Mouse (Mus musculus): Measurements from ENCODE around the gene Aldh3b1. TPM values are rescaled to one million over a fixed set of nuclear protein-coding genes. Genes with fewer than 3 reads are reported as not detected.

Aldh3b1 gene
- polyA plus RNA-seq, 1 experiment = 7.0 TPM

- Histone ChIP-seq H3K27ac (ENCODE audit: insufficient read depth, low read length) (no peak overlapping the region), H3K4me3 (replicated peaks; ENCODE audit: insufficient read depth, low read depth, low read length) (peak overlapping the region; percentile 33), H3K27me3 (ENCODE audit: control insufficient read depth, insufficient read depth, low read length) (no peaks in the 10 kb centered on the region), H3K4me1 (ENCODE audit: control insufficient read depth, insufficient read depth, low read length) (peaks cover under 1% of the 10 kb centered on the region; the same call in 1 of the 2 replicates)
- no peak for DNase-seq
- TF ChIP-seq POLR2A (IDR thresholded peaks at IDR 0.05; ENCODE audit: borderline replicate concordance, insufficient read depth, low read length) (no peak), CTCF (IDR thresholded peaks at IDR 0.05; ENCODE audit: borderline replicate concordance, insufficient read depth, low read depth, low read length) (no peak)
- WGBS = 39% methylated on average over 10 of the region's 10 CpGs
Measured at GRCm38 (mm10) chr19:3906326-3906725, 23.3 kb downstream of the Aldh3b1 start.

GRCm38 (mm10) chr19:3905261-3905969 is 24.2 kb downstream of the Aldh3b1 start:
- Histone ChIP-seq H3K4me1 (ENCODE audit: control insufficient read depth, insufficient read depth, low read length) (no peaks in the 10 kb centered on the region), H3K27me3 (ENCODE audit: control insufficient read depth, insufficient read depth, low read length) (no peaks in the 10 kb centered on the region), H3K4me3 (replicated peaks; ENCODE audit: insufficient read depth, low read depth, low read length) (no peak overlapping the region), H3K27ac (ENCODE audit: insufficient read depth, low read length) (no peak overlapping the region)
- TF ChIP-seq CTCF (IDR thresholded peaks at IDR 0.05; ENCODE audit: borderline replicate concordance, insufficient read depth, low read depth, low read length) (no peak), POLR2A (IDR thresholded peaks at IDR 0.05; ENCODE audit: borderline replicate concordance, insufficient read depth, low read length) (no peak)
- 67% methylated on average over 6 of the region's 6 CpGs for WGBS
- DNase-seq = no peak

GRCm38 (mm10) chr19:3904363-3904675 is 25.3 kb downstream of the Aldh3b1 start:
- 56% methylated on average over 10 of the region's 10 CpGs for WGBS
- no peaks in the 10 kb centered on the region for H3K4me1 ChIP-seq (ENCODE audit: control insufficient read depth, insufficient read depth, low read length)
- H3K27ac ChIP-seq (ENCODE audit: insufficient read depth, low read length) = no peak overlapping the region
- TF ChIP-seq CTCF (IDR thresholded peaks at IDR 0.05; ENCODE audit: borderline replicate concordance, insufficient read depth, low read depth, low read length) (no peak), POLR2A (IDR thresholded peaks at IDR 0.05; ENCODE audit: borderline replicate concordance, insufficient read depth, low read length) (no peak)
- H3K27me3 ChIP-seq (ENCODE audit: control insufficient read depth, insufficient read depth, low read length) = no peaks in the 10 kb centered on the region
- no peak for DNase-seq
- H3K4me3 ChIP-seq (replicated peaks; ENCODE audit: insufficient read depth, low read depth, low read length) = no peak overlapping the region

- no peak for TF ChIP-seq POLR2A (IDR thresholded peaks at IDR 0.05; ENCODE audit: borderline replicate concordance, insufficient read depth, low read length)
- TF ChIP-seq CTCF (IDR thresholded peaks at IDR 0.05; ENCODE audit: borderline replicate concordance, insufficient read depth, low read depth, low read length) = no peak
- 71% methylated on average over 25 of the region's 25 CpGs for WGBS
- no peak for DNase-seq
- H3K27me3 ChIP-seq (ENCODE audit: control insufficient read depth, insufficient read depth, low read length) = no peaks in the 10 kb centered on the region
- H3K4me1 ChIP-seq (ENCODE audit: control insufficient read depth, insufficient read depth, low read length) = no peaks in the 10 kb centered on the region
- no peak overlapping the region for H3K27ac ChIP-seq (ENCODE audit: insufficient read depth, low read length)
- no peak overlapping the region for H3K4me3 ChIP-seq (replicated peaks; ENCODE audit: insufficient read depth, low read depth, low read length)
Measured at GRCm38 (mm10) chr19:3903648-3904362, 25.8 kb downstream of the Aldh3b1 start.

- Histone ChIP-seq H3K27ac (ENCODE audit: insufficient read depth, low read length) (no peak overlapping the region), H3K4me3 (replicated peaks; ENCODE audit: insufficient read depth, low read depth, low read length) (no peak overlapping the region), H3K27me3 (ENCODE audit: control insufficient read depth, insufficient read depth, low read length) (no peaks in the 10 kb centered on the region), H3K4me1 (ENCODE audit: control insufficient read depth, insufficient read depth, low read length) (no peaks in the 10 kb centered on the region)
- DNase-seq = no peak
- 68% methylated on average over 12 of the region's 12 CpGs for WGBS
- no peak for TF ChIP-seq POLR2A (IDR thresholded peaks at IDR 0.05; ENCODE audit: borderline replicate concordance, insufficient read depth, low read length)
- no peak for TF ChIP-seq CTCF (IDR thresholded peaks at IDR 0.05; ENCODE audit: borderline replicate concordance, insufficient read depth, low read depth, low read length)
Measured at GRCm38 (mm10) chr19:3902966-3903365, 26.6 kb downstream of the Aldh3b1 start.

- TF ChIP-seq POLR2A (IDR thresholded peaks at IDR 0.05; ENCODE audit: borderline replicate concordance, insufficient read depth, low read length) = no peak
- TF ChIP-seq CTCF (IDR thresholded peaks at IDR 0.05; ENCODE audit: borderline replicate concordance, insufficient read depth, low read depth, low read length) = no peak
- 94% methylated on average over 4 of the region's 4 CpGs for WGBS
- H3K4me1 ChIP-seq (ENCODE audit: control insufficient read depth, insufficient read depth, low read length) = no peaks in the 10 kb centered on the region
- H3K27me3 ChIP-seq (ENCODE audit: control insufficient read depth, insufficient read depth, low read length) = no peaks in the 10 kb centered on the region
- no peak overlapping the region for H3K27ac ChIP-seq (ENCODE audit: insufficient read depth, low read length)
- no peak overlapping the region for H3K4me3 ChIP-seq (replicated peaks; ENCODE audit: insufficient read depth, low read depth, low read length)
- DNase-seq = no peak
Measured at GRCm38 (mm10) chr19:3899618-3900017, 30.0 kb downstream of the Aldh3b1 start.

- TF ChIP-seq POLR2A (IDR thresholded peaks at IDR 0.05; ENCODE audit: borderline replicate concordance, insufficient read depth, low read length) (no peak), CTCF (IDR thresholded peaks at IDR 0.05; ENCODE audit: borderline replicate concordance, insufficient read depth, low read depth, low read length) (no peak)
- H3K27me3 ChIP-seq (ENCODE audit: control insufficient read depth, insufficient read depth, low read length) = no peaks in the 10 kb centered on the region
- 78% methylated on average over 7 of the region's 7 CpGs for WGBS
- H3K4me3 ChIP-seq (replicated peaks; ENCODE audit: insufficient read depth, low read depth, low read length) = no peak overlapping the region
- DNase-seq = no peak
- no peaks in the 10 kb centered on the region for H3K4me1 ChIP-seq (ENCODE audit: control insufficient read depth, insufficient read depth, low read length)
- no peak overlapping the region for H3K27ac ChIP-seq (ENCODE audit: insufficient read depth, low read length)
Measured at GRCm38 (mm10) chr19:3898952-3899351, 30.7 kb downstream of the Aldh3b1 start.

- TF ChIP-seq CTCF (IDR thresholded peaks at IDR 0.05; ENCODE audit: borderline replicate concordance, insufficient read depth, low read depth, low read length) (no peak), POLR2A (IDR thresholded peaks at IDR 0.05; ENCODE audit: borderline replicate concordance, insufficient read depth, low read length) (no peak)
- Histone ChIP-seq H3K27me3 (ENCODE audit: control insufficient read depth, insufficient read depth, low read length) (no peaks in the 10 kb centered on the region), H3K27ac (ENCODE audit: insufficient read depth, low read length) (no peak overlapping the region), H3K4me1 (ENCODE audit: control insufficient read depth, insufficient read depth, low read length) (no peaks in the 10 kb centered on the region), H3K4me3 (replicated peaks; ENCODE audit: insufficient read depth, low read depth, low read length) (no peak overlapping the region)
- no peak for DNase-seq
- 82% methylated on average over 5 of the region's 5 CpGs for WGBS
Measured at GRCm38 (mm10) chr19:3897557-3897956, 32.1 kb downstream of the Aldh3b1 start.
